ENCODE assay signal across 11 mouse cellular contexts in genomic region chr11:117248734-117249248, GRCm38 (mm10). TPM values are rescaled to one million over a fixed set of nuclear protein-coding genes. Genes with fewer than 3 reads are reported as not detected.
A peak's percentile ranks its signal among the peaks of the same experiment; 100 is the strongest.
DNase-seq lines count a peak whose midpoint lies in the region; ATAC-seq and TF ChIP-seq lines count a peak whose summit lies in the region.
"Had no signal": no experiment of that assay in that cellular context is flagged by ENCODE, and none has a peak within 500 bp of the region (broad histone marks: within the 10 kb centered on the region; RNA-seq: fewer than 3 reads in every experiment).

No protein-coding gene starts in this region.

- no peak for TF ChIP-seq CTCF in brain, embryonic 14.5 days (IDR thresholded peaks at IDR 0.05; ENCODE audit: borderline replicate concordance, extremely low read depth, insufficient read depth, insufficient read length)

- no peak for DNase-seq in kidney, postnatal 4 days
- peak; percentile 90 for DNase-seq in brain, embryonic 14.5 days (ENCODE audit: low read depth)
- peak; percentile 84 for DNase-seq in forebrain, embryonic 14.5 days (ENCODE audit: low spot score)
- DNase-seq in adrenal gland, postnatal 14 days: no peak
- no peak for DNase-seq in ovary, adult 18-20 months (ENCODE audit: low spot score)
- no peak for DNase-seq in layer of hippocampus, adult 11-12 months (ENCODE audit: low spot score)
- DNase-seq: gastrocnemius, postnatal 36 days; thymus, postnatal 25 days had no signal

- peaks cover 41% of the 10 kb centered on the region for H3K4me1 ChIP-seq in kidney, embryonic 16.5 days (ENCODE audit: insufficient read depth, low read length)
- H3K4me1 ChIP-seq in forebrain, embryonic 14.5 days (ENCODE audit: control insufficient read depth, insufficient read depth, low read length): peaks cover 16% of the 10 kb centered on the region

- H3K4me3 ChIP-seq in kidney, embryonic 16.5 days (ENCODE audit: low read length): no peak overlapping the region
- no peak overlapping the region for H3K4me3 ChIP-seq in forebrain, embryonic 14.5 days (ENCODE audit: low read depth, low read length)
- H3K4me3 ChIP-seq: lung, embryonic 15.5 days had no signal

- no peak overlapping the region for H3K9ac ChIP-seq in kidney, embryonic 16.5 days (replicated peaks; ENCODE audit: low read length)
- no peak overlapping the region for H3K9ac ChIP-seq in forebrain, embryonic 14.5 days (ENCODE audit: low read length)
- H3K9ac ChIP-seq: lung, embryonic 15.5 days had no signal

- H3K27me3 ChIP-seq in kidney, embryonic 16.5 days (ENCODE audit: insufficient read depth, low read length): no peaks in the 10 kb centered on the region
- H3K27me3 ChIP-seq in forebrain, embryonic 14.5 days (replicated peaks; ENCODE audit: control insufficient read depth, insufficient read depth, low read length): no peaks in the 10 kb centered on the region
- H3K27me3 ChIP-seq: lung, embryonic 15.5 days had no signal

- no peaks in the 10 kb centered on the region for H3K36me3 ChIP-seq in kidney, embryonic 16.5 days (ENCODE audit: insufficient read depth, low read length)
- no peaks in the 10 kb centered on the region for H3K36me3 ChIP-seq in forebrain, embryonic 14.5 days (ENCODE audit: control insufficient read depth, insufficient read depth, low read length)
- H3K36me3 ChIP-seq: lung, embryonic 15.5 days had no signal

- no peak overlapping the region for H3K4me2 ChIP-seq in kidney, embryonic 16.5 days (replicated peaks; ENCODE audit: low read depth, low read length)
- H3K4me2 ChIP-seq in forebrain, embryonic 14.5 days (ENCODE audit: low read length): no peak overlapping the region
- H3K4me2 ChIP-seq: lung, embryonic 15.5 days had no signal

- 38% methylated on average over 11 of the region's 11 CpGs for WGBS in kidney, embryonic 16.5 days
- 43% methylated on average over 11 of the region's 11 CpGs for WGBS in forebrain, embryonic 14.5 days

- ATAC-seq in kidney, embryonic 16.5 days (ENCODE audit: low FRiP score, low TSS enrichment): no peak
- peak; percentile 79 for ATAC-seq in forebrain, embryonic 14.5 days
- ATAC-seq in megakaryocyte progenitor cell, adult 5-6 weeks (replicated peaks; ENCODE audit: poor library complexity): 0 out of 2 replicates have a peak, but pooled peaks have one; percentile 17

- no peaks in the 10 kb centered on the region for H3K9me3 ChIP-seq in kidney, embryonic 16.5 days (ENCODE audit: low read length)
- no peaks in the 10 kb centered on the region for H3K9me3 ChIP-seq in forebrain, embryonic 14.5 days (replicated peaks; ENCODE audit: control insufficient read depth, low read length)
- H3K9me3 ChIP-seq: lung, embryonic 15.5 days had no signal

- H3K27ac ChIP-seq in kidney, embryonic 16.5 days (ENCODE audit: low read length): peak overlapping the region; percentile 25
- H3K27ac ChIP-seq in forebrain, embryonic 14.5 days (ENCODE audit: low read depth, low read length): peak overlapping the region; percentile 61
- H3K27ac ChIP-seq: lung, embryonic 15.5 days had no signal

- no peak for TF ChIP-seq POLR2A in brain, embryonic 14.5 days (IDR thresholded peaks at IDR 0.05; ENCODE audit: borderline replicate concordance, extremely low read depth, insufficient read depth, insufficient read length, poor library complexity, severe bottlenecking)

RNA-seq across cellular contexts. Expression of gene Sept9, which starts 49.3 kb away (rescaled TPM):
- polyA plus RNA-seq in kidney, embryonic 16.5 days (2015; fragmentation: Nextera tagmentation; extraction: Ambion mirVana): 123 and 131 TPM in 2 replicates
- 39.3 and 64.3 TPM in 2 replicates for polyA plus RNA-seq in brain, embryonic 14.5 days (2012; rRNA removed)
- 113 and 119 TPM in 2 replicates for polyA plus RNA-seq in forebrain, embryonic 14.5 days (2014; fragmentation: Nextera tagmentation; extraction: Ambion mirVana)
- 73.7 and 81.7 TPM in 2 replicates for total RNA-seq in megakaryocyte progenitor cell, adult 5-6 weeks (2015)
- total RNA-seq in megakaryocyte progenitor cell, adult 5-6 weeks (2017): 140 and 159 TPM in 2 replicates
- 115 and 133 TPM in 2 replicates for total RNA-seq in adrenal gland, postnatal 14 days (2021)

Comparison
In these comparisons a context has a peak if more than half of its experiments do, and no peak if none do; other contexts are left out.
1. DNase-seq: peak in brain, embryonic 14.5 days (single experiment) and forebrain, embryonic 14.5 days (single experiment); none in kidney, postnatal 4 days (0 of 2), adrenal gland, postnatal 14 days (single experiment), ovary, adult 18-20 months (single experiment) and layer of hippocampus, adult 11-12 months (single experiment).